Mouse (Mus musculus) ES-Bruce4 (cell line): Measurements from ENCODE around the gene Snx33. TPM values are rescaled to one million over a fixed set of nuclear protein-coding genes. Genes with fewer than 3 reads are reported as not detected.

Experiments used
- H3K27ac ChIP-seq: 2 replicates; pipeline ENCODE4 v1.5.1; 2012; ENCODE audit warnings: low read length, inconsistent platforms; ENCODE audit not compliant: insufficient read depth
- H3K27me3 ChIP-seq: 2 replicates; pipeline ENCODE4 v1.6.1; 2012; ENCODE audit warnings: mild to moderate bottlenecking, low read length, inconsistent platforms; ENCODE audit not compliant: control insufficient read depth, poor library complexity, insufficient read depth, severe bottlenecking
- H3K36me3 ChIP-seq: 2 replicates; pipeline ENCODE4 v1.6.1; 2012; ENCODE audit warnings: inconsistent platforms, mild to moderate bottlenecking, low read length, moderate library complexity; ENCODE audit not compliant: control insufficient read depth, poor library complexity, insufficient read depth, severe bottlenecking
- H3K4me1 ChIP-seq: one replicate; pipeline ENCODE4 v1.8.1; 2011; ENCODE audit warnings: low read length; ENCODE audit not compliant: control insufficient read depth, insufficient read depth
- H3K4me3 ChIP-seq: 2 replicates; pipeline ENCODE4 v1.5.1; 2011; ENCODE audit warnings: low read depth, mild to moderate bottlenecking, low read length
- H3K9ac ChIP-seq: 2 replicates; pipeline ENCODE4 v1.6.1; 2012; ENCODE audit warnings: low read depth, mild to moderate bottlenecking, inconsistent platforms; ENCODE audit not compliant: poor library complexity, severe bottlenecking
- H3K9me3 ChIP-seq: replicated peaks from 2 replicates; pipeline ENCODE4 v1.6.1; 2012; ENCODE audit warnings: mild to moderate bottlenecking, low read length, inconsistent platforms; ENCODE audit not compliant: control insufficient read depth, poor library complexity, insufficient read depth, severe bottlenecking
- CTCF ChIP-seq: IDR thresholded peaks from one replicate; pipeline ENCODE4 v1.8.1; 2011; ENCODE audit warnings: low read depth, low read length
- EP300 ChIP-seq: IDR thresholded peaks from 2 replicates; pipeline ENCODE4 v1.6.1; 2011; ENCODE audit warnings: low read depth, low read length; ENCODE audit not compliant: insufficient read depth
- POLR2A ChIP-seq: IDR thresholded peaks from one replicate; pipeline ENCODE4 v1.8.1; 2011; ENCODE audit warnings: low read length; ENCODE audit not compliant: insufficient read depth
- polyA plus RNA-seq: library from polyadenylated mRNA; stranded (reverse); fragments of >200 nt; gene quantifications from 2 replicates; pipeline ENCODE4 v1.2.4, GENCODE M21; 2011; ENCODE audit warnings: low read depth; ENCODE audit not compliant: missing spikeins, insufficient read depth, insufficient read length

The Snx33 gene
- polyA plus RNA-seq, 1 experiment: 4.5 TPM

DNA sequence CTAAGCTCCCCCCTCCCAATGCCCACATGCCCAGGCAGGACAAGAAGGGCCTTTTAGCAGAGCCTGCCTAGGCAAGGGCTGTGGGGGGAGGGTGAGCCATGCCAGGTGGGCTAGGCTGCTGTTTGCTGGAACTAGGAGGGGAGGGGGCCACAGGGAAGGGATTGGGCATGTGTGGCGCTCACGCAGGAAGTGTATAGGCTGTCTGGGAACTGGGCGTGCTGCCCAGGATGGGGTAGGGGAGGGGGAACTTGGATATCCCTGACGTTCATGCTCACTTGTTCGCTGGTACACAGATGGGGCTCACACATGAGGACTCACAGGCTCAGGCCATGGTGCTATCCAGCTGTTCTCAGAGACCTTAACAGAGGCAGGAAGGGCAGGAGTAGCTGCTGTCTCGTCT, 59.9 kb downstream of the Snx33 start:
- TF ChIP-seq CTCF (no peak), EP300 (no peak), POLR2A (no peak)
- no peaks in the 10 kb centered on the region for H3K4me1 ChIP-seq
- H3K9ac ChIP-seq: no peak overlapping the region
- H3K27me3 ChIP-seq: no peaks in the 10 kb centered on the region
- no peak overlapping the region for H3K27ac ChIP-seq
- no peaks in the 10 kb centered on the region for H3K9me3 ChIP-seq
- no peaks in the 10 kb centered on the region for H3K36me3 ChIP-seq
- no peak overlapping the region for H3K4me3 ChIP-seq

Other genes with a start within 250 kb of the Snx33 start
- 1.0 and 1.7 TPM in 2 replicates for gene Lingo1, start 131.9 kb downstream of the Snx33 start, polyA plus RNA-seq
- not detected in 2 replicates for gene Odf3l1, start 63.7 kb downstream of the Snx33 start, polyA plus RNA-seq
- 0.48 and 0.53 TPM in 2 replicates for gene Cspg4, start 63.3 kb downstream of the Snx33 start, polyA plus RNA-seq
- 89.9 and 101 TPM in 2 replicates for gene Imp3, start 9.1 kb upstream of the Snx33 start, polyA plus RNA-seq
- 18.1 and 18.5 TPM in 2 replicates for gene Snupn, start 22.5 kb upstream of the Snx33 start, polyA plus RNA-seq
- 13.7 and 14.8 TPM in 2 replicates for gene Ptpn9, start 66.6 kb upstream of the Snx33 start, polyA plus RNA-seq
- 141 and 151 TPM in 2 replicates for gene Sin3a, start 143.7 kb upstream of the Snx33 start, polyA plus RNA-seq
- gene Man2c1, start 202.3 kb upstream of the Snx33 start, polyA plus RNA-seq: 79.9 and 86.8 TPM in 2 replicates
- 7.9 and 10.4 TPM in 2 replicates for gene Neil1, start 219.9 kb upstream of the Snx33 start, polyA plus RNA-seq
- 56.8 and 64.1 TPM in 2 replicates for gene Commd4, start 230.0 kb upstream of the Snx33 start, polyA plus RNA-seq